Mouse (Mus musculus) lung, postnatal 0 days (tissue): Measurements from ENCODE around the gene Macc1.

Experiments
- CTCF ChIP-seq: IDR thresholded peaks from 2 replicates; pipeline ENCODE4 v1.5.1; 2016; ENCODE audit warnings: antibody characterized with exemption, mild to moderate bottlenecking
- EP300 ChIP-seq: IDR thresholded peaks from 2 replicates; pipeline ENCODE4 v1.6.1; 2016; ENCODE audit warnings: antibody characterized with exemption, mild to moderate bottlenecking, control low read depth

DNA sequence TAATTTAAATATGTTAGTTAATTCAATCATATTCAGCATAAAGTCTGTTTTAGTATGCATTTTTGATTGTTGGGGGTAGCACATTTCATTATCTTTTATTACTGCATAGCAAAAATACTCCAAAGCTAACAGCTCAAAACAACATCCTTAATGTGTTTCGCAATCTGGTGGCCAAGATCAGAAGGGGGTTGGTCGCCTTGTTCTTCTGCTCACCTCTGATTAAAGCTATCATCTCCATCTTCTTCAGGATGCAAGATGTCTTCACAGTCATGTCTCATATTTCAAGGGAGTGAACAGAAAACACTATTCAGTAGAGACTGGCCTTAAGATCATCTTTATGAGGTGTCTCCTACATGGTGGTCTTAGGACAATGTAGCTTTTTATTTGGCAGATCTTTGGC lies 97.9 kb downstream of the Macc1 start:
- TF ChIP-seq CTCF (no peak), EP300 (no peak)
